Mouse (Mus musculus) kidney, embryonic 16.5 days (tissue): ENCODE results near the gene Snx29. TPM values are rescaled to one million over a fixed set of nuclear protein-coding genes. Genes with fewer than 3 reads are reported as not detected.

ENCODE experiments used
- ATAC-seq: fragments of 200-750 bp; cut with Nextera tagmentation; 2 replicates; pipeline ENCODE4 v1.8.0; 2017; ENCODE audit warnings: moderate TSS enrichment; ENCODE audit not compliant: low FRiP score, low TSS enrichment
- H3K27ac ChIP-seq: fragments of 300-500 bp; sonication (generic); 2 replicates; pipeline ENCODE4 v1.5.1; 2014; ENCODE audit warnings: low read length
- H3K27me3 ChIP-seq: fragments of 300-500 bp; sonication (generic); 2 replicates; pipeline ENCODE4 v1.6.1; 2014; ENCODE audit warnings: low read length, control low read depth, mixed read lengths; ENCODE audit not compliant: insufficient read depth
- H3K36me3 ChIP-seq: fragments of 300-500 bp; sonication (generic); 2 replicates; pipeline ENCODE4 v1.6.1; 2014; ENCODE audit warnings: low read length, control low read depth, mixed read lengths; ENCODE audit not compliant: insufficient read depth
- H3K4me1 ChIP-seq: fragments of 300-500 bp; sonication (generic); 2 replicates; pipeline ENCODE4 v1.6.1; 2014; ENCODE audit warnings: low read length, control low read depth, mixed read lengths; ENCODE audit not compliant: insufficient read depth
- H3K4me2 ChIP-seq: fragments of 300-500 bp; sonication (generic); replicated peaks from 2 replicates; pipeline ENCODE4 v1.6.1; 2014; ENCODE audit warnings: low read depth, low read length
- H3K4me3 ChIP-seq: fragments of 300-500 bp; sonication (generic); 2 replicates; pipeline ENCODE4 v1.5.1; 2014; ENCODE audit warnings: mild to moderate bottlenecking, low read length
- H3K9ac ChIP-seq: fragments of 300-500 bp; sonication (generic); replicated peaks from 2 replicates; pipeline ENCODE4 v1.6.1; 2014; ENCODE audit warnings: low read length
- H3K9me3 ChIP-seq: fragments of 300-500 bp; sonication (generic); 2 replicates; pipeline ENCODE4 v1.6.1; 2016; ENCODE audit warnings: low read length, control low read depth
- WGBS: fragments of 180-500 bp; shearing (Covaris S2); extraction: QIAGEN DNeasy Blood & Tissue Kit; methylation state at CpG from one replicate; pipeline ENCODE4 v1.1.7; 2014; 5-methylcytosine and 5-hydroxymethylcytosine counted together
- polyA plus RNA-seq: library from polyadenylated mRNA; unstranded; fragments of >200 nt; fragmentation: Nextera tagmentation; extraction: Ambion mirVana; gene quantifications from 2 replicates; pipeline ENCODE4 v1.2.1, GENCODE M21; 2015

Gene Snx29
- polyA plus RNA-seq, 1 experiment from 2014 or later: 15.7 TPM

DNA sequence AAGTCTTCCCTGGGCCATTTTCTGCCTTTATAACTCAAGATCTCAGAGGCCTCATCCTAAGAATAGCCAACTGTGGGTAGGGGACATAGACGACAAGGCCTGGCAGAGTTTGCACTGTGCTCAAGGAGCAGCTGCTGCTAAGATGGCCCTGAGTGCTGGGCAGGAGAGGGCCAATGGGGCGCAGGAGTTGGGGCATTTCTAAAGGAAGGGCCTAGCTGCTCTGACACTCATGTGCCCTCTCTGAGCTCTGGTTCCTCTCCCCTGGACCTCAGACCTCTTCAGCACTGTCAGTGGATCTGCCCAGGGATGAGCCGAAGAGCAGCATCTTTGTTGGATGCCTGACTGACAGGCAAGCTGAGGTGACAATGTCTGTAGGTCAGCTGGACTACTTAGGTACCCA is 426.4 kb downstream of the Snx29 start:
- WGBS: 84% methylated on average over 3 of the region's 3 CpGs
- H3K36me3 ChIP-seq: no peaks in the 10 kb centered on the region
- H3K9ac ChIP-seq: no peak overlapping the region
- no peak overlapping the region for H3K27ac ChIP-seq
- H3K27me3 ChIP-seq: no peaks in the 10 kb centered on the region
- ATAC-seq: no peak
- no peak overlapping the region for H3K4me2 ChIP-seq
- H3K4me3 ChIP-seq: no peak overlapping the region
- H3K4me1 ChIP-seq: no peaks in the 10 kb centered on the region
- H3K9me3 ChIP-seq: no peaks in the 10 kb centered on the region

DNA sequence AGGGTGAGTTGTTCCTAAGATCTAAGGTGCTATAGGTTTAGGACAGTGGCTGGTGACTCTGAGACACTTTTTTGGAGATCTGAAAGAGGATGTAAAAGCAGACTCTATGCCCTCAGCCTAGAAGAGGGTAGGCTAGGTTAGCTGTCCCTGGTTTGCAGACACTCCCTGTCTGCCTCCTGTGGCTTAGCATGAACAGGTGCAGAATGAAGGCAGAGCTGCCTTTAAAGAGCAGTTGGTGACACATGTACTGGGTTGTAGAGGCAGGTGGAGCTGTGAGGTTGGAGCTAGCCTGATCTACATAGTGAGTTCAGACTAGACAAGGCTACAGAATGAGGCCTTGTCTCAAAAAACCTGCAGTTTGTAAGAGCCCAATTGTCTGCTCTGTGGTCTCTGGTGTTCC is 427.9 kb downstream of the Snx29 start:
- H3K36me3 ChIP-seq: no peaks in the 10 kb centered on the region
- no peaks in the 10 kb centered on the region for H3K27me3 ChIP-seq
- no peaks in the 10 kb centered on the region for H3K4me1 ChIP-seq
- H3K4me3 ChIP-seq: no peak overlapping the region
- H3K4me2 ChIP-seq: no peak overlapping the region
- H3K9ac ChIP-seq: no peak overlapping the region
- no peak for ATAC-seq
- no peak overlapping the region for H3K27ac ChIP-seq
- no peaks in the 10 kb centered on the region for H3K9me3 ChIP-seq

DNA sequence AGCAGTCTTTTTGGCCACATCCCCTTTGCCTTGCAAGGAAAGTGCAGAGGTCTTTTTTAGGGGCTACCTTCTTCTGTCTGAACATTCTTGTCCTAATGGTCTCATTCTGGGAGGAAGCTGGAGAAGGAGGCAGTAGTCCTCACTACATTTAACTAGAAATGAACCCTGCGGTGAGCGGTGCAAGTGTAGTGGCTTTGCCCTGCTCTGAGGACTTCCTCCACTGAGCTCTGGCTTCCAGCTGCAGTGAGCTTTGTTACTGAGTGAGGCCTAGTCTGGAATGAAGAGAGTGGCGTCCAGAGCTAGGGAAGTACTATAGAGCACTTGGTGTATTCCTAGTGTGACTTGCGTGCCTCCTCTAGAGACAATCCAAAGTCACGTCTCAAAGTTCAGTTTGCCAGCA is 429.8 kb downstream of the Snx29 start:
- Histone ChIP-seq H3K4me1 (no peaks in the 10 kb centered on the region), H3K27ac (no peak overlapping the region), H3K27me3 (no peaks in the 10 kb centered on the region), H3K4me2 (no peak overlapping the region), H3K36me3 (no peaks in the 10 kb centered on the region), H3K9ac (no peak overlapping the region), H3K4me3 (no peak overlapping the region), H3K9me3 (no peaks in the 10 kb centered on the region)
- ATAC-seq: no peak
- WGBS: 86% methylated on average over 5 of the region's 5 CpGs

GRCm38 (mm10) chr16:11753466-11753865 is 430.8 kb downstream of the Snx29 start:
- H3K27me3 ChIP-seq: no peaks in the 10 kb centered on the region
- no peak overlapping the region for H3K9ac ChIP-seq
- H3K4me3 ChIP-seq: no peak overlapping the region
- no peaks in the 10 kb centered on the region for H3K36me3 ChIP-seq
- no peaks in the 10 kb centered on the region for H3K4me1 ChIP-seq
- no peak for ATAC-seq
- H3K9me3 ChIP-seq: no peaks in the 10 kb centered on the region
- no peak overlapping the region for H3K27ac ChIP-seq
- WGBS: 90% methylated on average over 2 of the region's 2 CpGs
- H3K4me2 ChIP-seq: no peak overlapping the region

GRCm38 (mm10) chr16:11754136-11754535 is 431.4 kb downstream of the Snx29 start:
- ATAC-seq: no peak
- no peaks in the 10 kb centered on the region for H3K27me3 ChIP-seq
- H3K9me3 ChIP-seq: no peaks in the 10 kb centered on the region
- H3K4me3 ChIP-seq: no peak overlapping the region
- no peak overlapping the region for H3K4me2 ChIP-seq
- no peaks in the 10 kb centered on the region for H3K4me1 ChIP-seq
- H3K9ac ChIP-seq: no peak overlapping the region
- H3K36me3 ChIP-seq: no peaks in the 10 kb centered on the region
- H3K27ac ChIP-seq: no peak overlapping the region
- 92% methylated on average over 2 of the region's 2 CpGs for WGBS

DNA sequence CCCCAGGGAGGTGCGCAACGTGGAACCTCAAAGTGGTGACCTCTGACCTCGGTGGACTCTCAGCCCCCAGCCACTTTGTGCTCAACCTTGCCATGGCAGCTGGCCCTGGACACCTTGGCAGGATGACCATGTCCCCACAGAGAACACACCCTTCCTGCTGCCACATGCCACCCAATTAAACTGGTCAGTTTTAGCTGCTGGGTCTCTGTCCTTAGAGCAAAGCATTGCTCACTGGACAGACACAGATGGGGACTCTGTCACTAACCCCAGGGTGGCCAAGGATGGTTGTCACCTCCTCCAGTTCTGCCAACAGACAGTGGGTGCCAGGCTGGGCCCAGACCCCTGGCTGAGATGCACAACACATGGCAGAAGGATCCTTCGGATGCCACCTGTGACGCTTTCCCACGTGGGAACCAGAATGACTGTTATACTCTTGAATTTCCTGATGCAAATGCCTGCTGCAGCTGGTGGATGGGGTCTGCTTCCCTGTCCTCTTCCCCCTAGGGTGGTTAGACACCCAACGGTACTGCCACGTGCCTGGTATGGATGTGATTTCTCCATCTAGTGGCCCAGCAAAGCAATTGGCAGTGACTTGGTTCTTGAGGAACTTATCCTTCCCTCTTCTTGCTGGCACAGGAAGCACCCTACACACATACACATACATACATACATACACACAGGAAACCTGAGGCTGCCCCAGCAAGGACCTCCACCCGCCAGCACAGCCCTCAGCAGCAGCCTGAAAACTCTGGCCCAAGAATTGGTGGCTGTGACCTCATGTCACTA is 432.8 kb downstream of the Snx29 start:
- H3K4me3 ChIP-seq: no peak overlapping the region
- WGBS: 88% methylated on average over 9 of the region's 9 CpGs
- ATAC-seq: no peak

DNA sequence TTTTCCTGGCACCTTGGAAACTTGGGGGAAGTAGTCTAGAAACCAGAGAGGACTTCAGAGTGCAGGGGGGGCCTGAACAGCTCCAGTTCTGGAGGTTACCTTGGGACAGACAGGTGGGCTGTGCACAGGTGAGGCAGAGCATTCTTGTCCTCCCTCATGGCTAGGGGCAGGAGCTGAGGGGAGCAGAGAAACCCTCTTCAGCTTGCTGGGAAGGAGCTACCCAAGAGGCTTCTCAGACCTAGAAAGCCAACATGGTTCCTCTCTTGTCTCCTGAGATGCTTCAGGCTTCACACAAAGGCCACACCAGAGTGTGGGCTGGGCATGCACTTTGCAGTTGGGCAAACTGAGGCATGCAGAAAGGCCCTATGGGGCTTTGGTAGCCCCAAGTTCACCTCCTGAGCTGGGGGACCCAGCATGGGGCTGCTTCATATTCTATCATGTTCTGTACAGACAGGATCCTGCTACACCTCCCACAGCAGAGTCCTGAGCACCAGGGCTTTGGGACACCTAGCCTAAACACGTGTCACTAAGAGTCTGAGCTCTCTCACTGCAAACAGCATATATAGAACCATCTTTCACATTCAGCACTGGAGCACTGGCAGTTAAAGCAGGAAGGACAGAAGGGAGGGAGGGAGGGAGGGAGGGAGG is 434.0 kb downstream of the Snx29 start:
- no peak overlapping the region for H3K4me2 ChIP-seq
- no peaks in the 10 kb centered on the region for H3K27me3 ChIP-seq
- no peaks in the 10 kb centered on the region for H3K4me1 ChIP-seq
- no peaks in the 10 kb centered on the region for H3K36me3 ChIP-seq
- 63% methylated on average over 1 of the region's 1 CpGs for WGBS
- no peak overlapping the region for H3K27ac ChIP-seq
- H3K9ac ChIP-seq: no peak overlapping the region
- H3K4me3 ChIP-seq: no peak overlapping the region
- H3K9me3 ChIP-seq: no peaks in the 10 kb centered on the region
- ATAC-seq: no peak

More for the DNA sequence above, 432.8 kb downstream of the Snx29 start:
- H3K27me3 ChIP-seq: no peaks in the 10 kb centered on the region
- no peak overlapping the region for H3K9ac ChIP-seq
- no peak overlapping the region for H3K4me2 ChIP-seq
- no peak overlapping the region for H3K27ac ChIP-seq
- H3K4me1 ChIP-seq: no peaks in the 10 kb centered on the region
- no peaks in the 10 kb centered on the region for H3K9me3 ChIP-seq
- no peaks in the 10 kb centered on the region for H3K36me3 ChIP-seq

DNA sequence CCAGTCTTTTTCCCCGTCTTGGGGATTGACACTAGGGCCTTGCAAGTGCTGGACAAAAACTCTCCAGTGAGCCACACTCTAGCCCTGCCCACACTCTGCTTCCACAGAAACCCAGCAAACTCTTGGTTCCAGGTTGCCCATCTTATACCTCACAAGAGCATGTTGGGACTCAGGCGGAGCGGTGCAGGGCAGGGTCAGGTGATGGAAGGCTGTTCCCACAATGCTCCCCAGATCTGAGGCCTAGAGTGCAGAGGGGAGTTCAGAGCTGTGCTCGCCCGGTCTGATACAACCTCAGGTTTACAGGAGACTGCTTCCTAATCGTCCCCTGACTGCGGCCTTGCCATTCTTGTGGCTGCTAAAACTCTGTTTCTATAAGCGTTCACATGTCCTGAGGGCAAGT is 434.8 kb downstream of the Snx29 start:
- Histone ChIP-seq H3K9me3 (no peaks in the 10 kb centered on the region), H3K27me3 (no peaks in the 10 kb centered on the region), H3K36me3 (no peaks in the 10 kb centered on the region), H3K9ac (no peak overlapping the region), H3K4me1 (no peaks in the 10 kb centered on the region), H3K4me2 (no peak overlapping the region), H3K27ac (no peak overlapping the region), H3K4me3 (no peak overlapping the region)
- 91% methylated on average over 8 of the region's 8 CpGs for WGBS
- ATAC-seq: no peak

- H3K4me1 ChIP-seq: no peaks in the 10 kb centered on the region
- no peak overlapping the region for H3K9ac ChIP-seq
- no peak overlapping the region for H3K4me3 ChIP-seq
- H3K36me3 ChIP-seq: no peaks in the 10 kb centered on the region
- no peaks in the 10 kb centered on the region for H3K27me3 ChIP-seq
- no peak overlapping the region for H3K27ac ChIP-seq
- no peak overlapping the region for H3K4me2 ChIP-seq
- H3K9me3 ChIP-seq: no peaks in the 10 kb centered on the region
- WGBS: 84% methylated on average over 7 of the region's 7 CpGs
- ATAC-seq: no peak
These were observed 435.2 kb downstream of the Snx29 start for GRCm38 (mm10) chr16:11757951-11758350.

DNA sequence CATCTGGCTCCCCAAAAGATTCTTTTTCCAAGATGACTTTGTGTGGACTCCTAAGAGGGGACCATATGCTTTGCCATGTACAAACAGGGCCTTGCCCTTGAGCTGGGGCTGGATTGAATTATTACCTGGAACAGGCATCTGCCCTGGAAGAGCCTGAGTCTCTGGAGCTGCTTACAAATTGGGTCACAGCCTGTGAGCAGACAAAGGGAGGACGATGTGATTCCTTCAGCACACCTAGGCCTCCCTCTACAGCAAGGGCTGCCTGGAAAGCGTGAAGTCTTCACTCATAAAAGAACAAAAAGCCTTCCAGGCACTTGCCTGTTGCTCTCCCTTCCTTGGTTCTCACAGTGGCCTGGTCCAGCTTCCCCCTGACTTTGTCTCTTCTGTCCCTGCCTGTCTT is 449.6 kb downstream of the Snx29 start:
- H3K4me2 ChIP-seq: no peak overlapping the region
- no peak overlapping the region for H3K4me3 ChIP-seq
- H3K36me3 ChIP-seq: no peaks in the 10 kb centered on the region
- no peak overlapping the region for H3K9ac ChIP-seq
- no peak for ATAC-seq
- H3K9me3 ChIP-seq: peaks cover 11% of the 10 kb centered on the region
- no peaks in the 10 kb centered on the region for H3K27me3 ChIP-seq
- no peaks in the 10 kb centered on the region for H3K4me1 ChIP-seq
- 46% methylated on average over 2 of the region's 2 CpGs for WGBS
- H3K27ac ChIP-seq: no peak overlapping the region
